Mouse (Mus musculus): ENCODE measurements around the gene Slc38a4. TPM values are rescaled to one million over a fixed set of nuclear protein-coding genes. Genes with fewer than 3 reads are reported as not detected.

Gene Slc38a4
- total RNA-seq, 1 experiment from 2014 or later, result not detected

GRCm38 (mm10) chr15:97001886-97002285, 53.9 kb downstream of the Slc38a4 start:
- no peak for ATAC-seq (replicated peaks in 1 of 2; ENCODE audit: insufficient read depth in 1 of 2, low FRiP score in 2 of 2, low TSS enrichment in 1 of 2, low read depth in 1 of 2, poor library complexity in 2 of 2, severe bottlenecking in 2 of 2)

DNA sequence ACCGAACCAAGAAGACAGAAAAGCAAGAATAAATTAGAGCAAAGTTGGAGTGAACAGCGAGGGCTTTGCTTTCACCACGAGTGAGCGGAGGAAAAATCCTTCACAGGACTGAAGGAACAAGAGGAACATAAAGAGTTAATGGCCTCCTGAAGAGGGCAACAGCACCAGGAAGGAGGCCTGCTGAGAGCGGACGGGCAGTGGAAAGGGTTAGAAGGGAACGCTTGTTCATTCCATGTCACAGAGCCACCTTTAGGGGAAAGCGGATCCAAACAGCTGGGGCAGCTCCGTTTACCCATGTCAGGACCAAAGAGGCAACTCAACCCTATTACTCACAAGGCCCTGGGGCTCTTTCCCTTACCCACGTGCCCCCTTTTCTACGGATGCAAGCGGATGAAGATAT, 54.3 kb downstream of the Slc38a4 start:
- no peak for ATAC-seq (replicated peaks in 1 of 2; ENCODE audit: insufficient read depth in 1 of 2, low FRiP score in 2 of 2, low TSS enrichment in 1 of 2, low read depth in 1 of 2, poor library complexity in 2 of 2, severe bottlenecking in 2 of 2)

- no peak for ATAC-seq (replicated peaks in 1 of 2; ENCODE audit: insufficient read depth in 1 of 2, low FRiP score in 2 of 2, low TSS enrichment in 1 of 2, low read depth in 1 of 2, poor library complexity in 2 of 2, severe bottlenecking in 2 of 2)
Measured at GRCm38 (mm10) chr15:97000319-97001251, 55.2 kb downstream of the Slc38a4 start.

DNA sequence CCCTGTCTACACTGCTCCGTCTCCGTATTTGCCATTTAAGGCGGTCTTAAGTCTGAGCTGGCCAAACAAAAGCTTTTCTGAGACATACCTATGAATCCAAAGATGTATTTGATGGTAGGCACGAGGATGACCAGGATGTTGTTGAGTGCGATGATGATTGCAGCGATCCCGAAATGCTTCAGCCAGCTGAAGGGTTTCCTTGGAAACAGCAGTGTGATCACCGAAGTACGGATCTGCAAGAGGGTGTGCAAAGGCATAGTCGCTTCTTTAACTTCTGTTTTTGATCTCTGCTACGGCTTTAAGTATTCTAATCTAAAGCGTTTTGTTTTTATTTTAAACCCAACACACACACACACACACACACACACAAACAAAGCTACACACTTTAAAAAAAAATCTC, 56.4 kb downstream of the Slc38a4 start:
- ATAC-seq (replicated peaks in 1 of 2; ENCODE audit: insufficient read depth in 1 of 2, low FRiP score in 2 of 2, low TSS enrichment in 1 of 2, low read depth in 1 of 2, poor library complexity in 2 of 2, severe bottlenecking in 2 of 2), result no peak

GRCm38 (mm10) chr15:96985618-96986017, 70.1 kb downstream of the Slc38a4 start:
- ATAC-seq (replicated peaks in 1 of 2; ENCODE audit: insufficient read depth in 1 of 2, low FRiP score in 2 of 2, low TSS enrichment in 1 of 2, low read depth in 1 of 2, poor library complexity in 2 of 2, severe bottlenecking in 2 of 2), result no peak

DNA sequence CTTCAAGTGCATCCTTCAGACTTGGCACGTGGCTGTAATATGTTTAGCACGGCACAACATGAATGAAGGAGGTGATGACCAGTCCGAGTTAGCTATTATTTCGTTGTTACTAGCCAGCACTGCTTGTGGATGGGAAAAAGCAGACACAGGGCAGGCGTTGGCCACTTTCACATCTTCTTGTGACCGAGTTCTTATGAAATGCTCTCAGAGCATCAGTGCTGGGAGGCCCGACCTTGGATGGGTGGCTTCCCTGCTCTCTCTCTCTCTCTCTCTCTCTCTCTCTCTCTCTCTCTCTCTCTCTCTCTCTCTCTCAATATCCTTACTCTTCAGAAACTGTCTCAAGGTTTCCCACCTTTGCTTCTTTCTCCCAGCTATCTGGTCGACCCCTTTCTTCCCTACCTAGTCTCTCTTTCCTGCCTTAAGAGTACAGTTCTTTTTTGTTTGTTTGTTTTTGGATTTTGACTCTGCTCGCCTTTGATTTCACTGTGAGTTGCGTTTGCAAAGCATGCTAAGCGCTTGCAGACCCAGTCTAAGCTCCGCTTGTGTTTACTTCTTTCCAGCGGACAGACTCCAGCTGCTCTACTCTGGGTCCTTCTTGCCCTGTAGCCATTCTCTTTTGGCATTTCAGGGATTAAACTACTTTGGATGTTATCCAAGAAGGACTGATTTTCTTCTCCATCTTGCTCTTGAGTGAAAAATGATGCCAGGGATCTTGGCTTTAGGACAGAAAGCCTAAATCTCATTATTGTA, 72.0 kb downstream of the Slc38a4 start:
- ATAC-seq (replicated peaks in 1 of 2; ENCODE audit: insufficient read depth in 1 of 2, low FRiP score in 2 of 2, low TSS enrichment in 1 of 2, low read depth in 1 of 2, poor library complexity in 2 of 2, severe bottlenecking in 2 of 2), result no peak

GRCm38 (mm10) chr15:96975125-96975524, 80.6 kb downstream of the Slc38a4 start:
- ATAC-seq (replicated peaks in 1 of 2; ENCODE audit: insufficient read depth in 1 of 2, low FRiP score in 2 of 2, low TSS enrichment in 1 of 2, low read depth in 1 of 2, poor library complexity in 2 of 2, severe bottlenecking in 2 of 2), result no peak

DNA sequence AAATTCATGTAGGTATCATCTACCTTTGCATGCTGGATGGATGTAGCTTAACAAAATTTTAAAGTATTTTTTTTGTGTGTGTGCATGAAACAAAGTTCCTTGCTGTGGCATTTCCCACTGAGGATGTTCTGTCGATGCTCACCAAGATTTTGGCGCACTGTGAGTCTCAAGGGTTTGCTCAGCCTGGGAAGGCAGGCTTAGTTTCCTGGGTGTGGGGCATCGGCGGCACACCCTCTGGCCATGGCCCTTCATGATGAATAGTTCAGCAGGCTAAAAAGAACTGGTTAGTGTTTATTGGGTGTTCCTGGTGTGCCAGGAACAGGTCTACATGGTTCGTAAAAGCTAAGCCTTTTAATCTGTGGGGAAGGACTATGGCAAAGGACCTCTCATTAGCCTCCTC, 81.6 kb downstream of the Slc38a4 start:
- no peak for ATAC-seq (replicated peaks in 1 of 2; ENCODE audit: insufficient read depth in 1 of 2, low FRiP score in 2 of 2, low TSS enrichment in 1 of 2, low read depth in 1 of 2, poor library complexity in 2 of 2, severe bottlenecking in 2 of 2)

DNA sequence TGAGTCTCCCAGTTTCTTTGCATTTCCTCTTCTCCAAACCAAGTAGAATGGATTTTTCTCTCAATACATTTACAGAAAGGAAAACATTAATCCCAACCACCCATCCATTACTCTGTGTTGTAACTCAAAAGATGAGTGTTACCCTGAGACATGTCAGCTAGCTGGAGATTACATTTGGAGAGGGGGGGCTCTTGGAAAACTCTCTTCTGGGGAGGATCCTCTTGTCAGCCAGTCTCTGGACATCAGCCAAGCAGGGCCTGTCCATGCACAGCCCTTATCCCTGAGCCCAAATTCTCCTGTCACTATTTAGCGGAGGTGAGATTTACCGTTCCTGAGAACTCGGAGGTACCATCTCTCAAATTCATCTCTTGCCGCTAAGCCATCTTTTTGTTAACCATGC, 82.4 kb downstream of the Slc38a4 start:
- no peak for ATAC-seq (replicated peaks in 1 of 2; ENCODE audit: insufficient read depth in 1 of 2, low FRiP score in 2 of 2, low TSS enrichment in 1 of 2, low read depth in 1 of 2, poor library complexity in 2 of 2, severe bottlenecking in 2 of 2)

- no peak for ATAC-seq (replicated peaks in 1 of 2; ENCODE audit: insufficient read depth in 1 of 2, low FRiP score in 2 of 2, low TSS enrichment in 1 of 2, low read depth in 1 of 2, poor library complexity in 2 of 2, severe bottlenecking in 2 of 2)
Measured at GRCm38 (mm10) chr15:96972706-96973274, 83.0 kb downstream of the Slc38a4 start.

GRCm38 (mm10) chr15:96971906-96972305, 83.8 kb downstream of the Slc38a4 start:
- no peak for ATAC-seq (replicated peaks in 1 of 2; ENCODE audit: insufficient read depth in 1 of 2, low FRiP score in 2 of 2, low TSS enrichment in 1 of 2, low read depth in 1 of 2, poor library complexity in 2 of 2, severe bottlenecking in 2 of 2)

- no peak for ATAC-seq (replicated peaks in 1 of 2; ENCODE audit: insufficient read depth in 1 of 2, low FRiP score in 2 of 2, low TSS enrichment in 1 of 2, low read depth in 1 of 2, poor library complexity in 2 of 2, severe bottlenecking in 2 of 2)
Measured at GRCm38 (mm10) chr15:96969792-96970191, 86.0 kb downstream of the Slc38a4 start.

DNA sequence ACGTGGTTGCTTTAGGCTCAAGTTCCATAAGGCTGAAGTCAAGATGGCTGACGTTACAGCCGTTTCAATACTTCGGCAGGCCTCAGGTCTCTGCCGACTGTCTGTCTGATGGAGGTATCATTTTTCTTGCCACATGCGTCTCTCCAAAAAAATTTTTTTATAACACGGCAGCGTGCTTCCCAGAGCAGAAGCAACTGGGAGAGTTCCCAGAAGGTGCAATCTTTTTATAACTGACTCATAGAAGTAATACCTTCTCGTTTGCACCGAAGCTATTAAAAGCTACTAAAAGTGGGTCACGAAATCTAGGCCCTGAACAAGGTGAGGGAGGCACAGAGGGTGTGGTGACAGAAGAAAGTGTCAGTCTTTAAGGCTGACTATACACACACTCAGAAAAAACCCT, 87.0 kb downstream of the Slc38a4 start:
- no peak for ATAC-seq (replicated peaks in 1 of 2; ENCODE audit: insufficient read depth in 1 of 2, low FRiP score in 2 of 2, low TSS enrichment in 1 of 2, low read depth in 1 of 2, poor library complexity in 2 of 2, severe bottlenecking in 2 of 2)

GRCm38 (mm10) chr15:96966326-96966725, 89.4 kb downstream of the Slc38a4 start:
- no peak for ATAC-seq (replicated peaks in 1 of 2; ENCODE audit: insufficient read depth in 1 of 2, low FRiP score in 2 of 2, low TSS enrichment in 1 of 2, low read depth in 1 of 2, poor library complexity in 2 of 2, severe bottlenecking in 2 of 2)

GRCm38 (mm10) chr15:96963735-96964134, 92.0 kb downstream of the Slc38a4 start:
- no peak for ATAC-seq (replicated peaks in 1 of 2; ENCODE audit: insufficient read depth in 1 of 2, low FRiP score in 2 of 2, low TSS enrichment in 1 of 2, low read depth in 1 of 2, poor library complexity in 2 of 2, severe bottlenecking in 2 of 2)

DNA sequence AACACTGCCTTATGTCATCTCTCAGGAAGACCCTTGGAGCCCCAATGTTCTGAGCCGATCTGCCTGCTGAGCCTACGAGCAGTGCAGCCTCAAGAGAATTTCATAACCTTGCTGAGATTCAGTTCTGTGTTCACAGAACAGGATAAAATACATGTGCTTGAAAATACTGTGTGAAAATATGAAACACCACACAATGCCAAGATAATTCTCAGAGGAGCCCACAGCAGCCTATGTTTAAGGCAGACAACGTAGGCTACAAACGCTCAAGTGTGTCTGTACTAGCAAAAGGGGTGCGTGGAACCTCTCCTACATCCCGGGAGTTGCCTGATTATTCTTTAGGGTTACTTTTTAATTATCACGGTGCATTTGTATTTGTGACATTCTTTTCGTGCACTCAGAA, 92.4 kb downstream of the Slc38a4 start:
- ATAC-seq (replicated peaks in 1 of 2; ENCODE audit: insufficient read depth in 1 of 2, low FRiP score in 2 of 2, low TSS enrichment in 1 of 2, low read depth in 1 of 2, poor library complexity in 2 of 2, severe bottlenecking in 2 of 2), result no peak

DNA sequence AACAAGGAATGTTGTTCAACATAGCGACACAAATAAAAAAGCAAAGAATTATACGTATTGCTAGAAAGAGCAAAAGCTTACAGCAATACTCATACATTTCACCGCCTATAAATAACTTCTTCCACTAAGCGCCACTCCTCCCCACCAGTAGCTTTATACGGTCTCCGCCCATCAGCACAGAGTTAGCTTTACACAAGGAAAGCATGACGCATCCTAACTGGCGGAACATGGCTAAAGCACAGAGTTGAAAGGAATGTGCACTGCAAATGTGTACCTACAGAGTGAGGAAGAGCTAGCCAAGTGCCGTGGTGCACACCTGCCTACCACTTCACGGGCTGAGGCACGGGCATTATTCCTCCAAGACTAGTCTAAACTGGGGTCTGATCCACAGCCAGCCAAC, 95.4 kb downstream of the Slc38a4 start:
- no peak for ATAC-seq (replicated peaks in 1 of 2; ENCODE audit: insufficient read depth in 1 of 2, low FRiP score in 2 of 2, low TSS enrichment in 1 of 2, low read depth in 1 of 2, poor library complexity in 2 of 2, severe bottlenecking in 2 of 2)

DNA sequence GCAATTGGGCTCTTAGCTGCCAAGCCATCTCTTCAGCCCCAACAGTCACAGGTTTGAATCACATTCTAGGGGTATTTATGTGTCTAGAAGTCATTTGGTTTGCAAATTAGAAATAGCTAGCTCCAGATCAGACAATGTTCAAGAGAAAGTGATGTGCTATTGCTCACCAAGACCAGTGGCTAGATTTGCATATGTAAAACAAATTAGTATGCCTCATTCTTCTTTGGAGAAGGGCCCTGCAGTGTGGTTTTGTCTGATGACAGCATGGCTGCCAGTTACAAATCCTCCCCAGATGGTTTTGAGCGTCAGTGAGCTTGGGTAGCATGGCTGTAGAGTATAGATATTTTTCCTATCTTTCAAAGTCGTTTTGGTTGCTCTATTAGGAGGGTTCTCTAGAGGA, 96.5 kb downstream of the Slc38a4 start:
- ATAC-seq (replicated peaks in 1 of 2; ENCODE audit: insufficient read depth in 1 of 2, low FRiP score in 2 of 2, low TSS enrichment in 1 of 2, low read depth in 1 of 2, poor library complexity in 2 of 2, severe bottlenecking in 2 of 2), result no peak

All from hematopoietic stem cell, adult 5-6 weeks (primary cell).